Mouse (Mus musculus) kidney, adult 2 months (tissue): ENCODE results near the gene Cers2.

Source experiments
- CTCF ChIP-seq: fragments of 200-500 bp; conservative IDR thresholded peaks from 2 replicates; pipeline ENCODE4 v1.5.1; 2011; ENCODE audit warnings: low read depth, mild to moderate bottlenecking, control low read depth, low read length, moderate library complexity, mixed read lengths; ENCODE audit not compliant: insufficient read depth, insufficient read length
- POLR2A ChIP-seq: fragments of 200-500 bp; IDR thresholded peaks from one replicate; pipeline ENCODE4 v1.6.1; 2011; ENCODE audit warnings: low read depth, low read length, control low read depth

- no peak for TF ChIP-seq POLR2A
- no peak for TF ChIP-seq CTCF
Observed at GRCm38 (mm10) chr3:95287541-95287940, 27.1 kb upstream of the Cers2 start.
